ENCODE assay signal across 8 mouse cellular contexts in the genomic region with DNA sequence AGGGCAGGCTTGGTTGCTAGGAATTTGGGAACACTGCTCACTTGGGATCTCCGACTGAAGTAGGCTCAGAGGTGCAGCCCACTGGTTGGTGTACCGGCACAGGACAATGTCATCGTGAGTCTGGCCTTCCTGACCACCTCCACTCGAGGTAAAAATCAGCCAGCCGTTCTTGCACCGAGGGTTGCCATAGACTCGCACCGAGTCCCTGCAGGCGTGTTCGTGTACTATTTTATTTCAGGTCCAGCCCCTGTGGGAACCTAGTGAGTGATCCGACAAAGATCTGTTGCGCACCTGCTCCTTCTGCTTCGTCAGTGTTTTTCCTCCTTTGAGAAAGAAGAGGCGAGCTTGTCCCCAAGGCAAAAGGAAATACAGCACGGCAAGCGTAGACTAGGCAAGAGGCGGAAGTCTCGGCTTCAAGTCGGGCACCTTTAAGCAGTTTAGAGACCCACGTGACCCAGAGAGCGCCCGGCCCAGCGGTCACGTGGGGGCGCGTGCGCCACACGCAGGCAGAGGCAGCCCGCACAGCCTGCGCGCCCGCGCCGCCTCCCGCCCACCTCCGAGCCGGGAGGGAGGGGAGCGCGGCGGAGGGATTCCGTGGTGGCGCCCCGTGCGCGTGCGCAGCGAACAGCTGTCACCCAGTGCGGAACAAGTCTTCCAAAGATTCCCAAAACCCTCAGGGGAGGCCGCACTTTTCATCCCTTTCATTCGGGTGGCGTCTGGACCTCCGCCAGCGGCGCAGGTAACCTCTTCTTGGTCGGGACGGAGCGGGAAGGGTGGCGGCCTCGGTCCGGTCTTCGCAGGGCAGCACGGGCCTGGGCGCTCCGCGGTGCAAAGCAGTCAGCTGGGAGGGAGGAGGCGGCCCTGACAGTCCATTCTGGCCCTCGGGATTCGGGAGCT. TPM values are rescaled to one million over a fixed set of nuclear protein-coding genes. Genes with fewer than 3 reads are reported as not detected.
A peak's percentile ranks its signal among the peaks of the same experiment; 100 is the strongest.
DNase-seq lines count a peak whose midpoint lies in the region; ATAC-seq lines count a peak whose summit lies in the region.

No protein-coding gene starts in this region.

- peak overlapping the region; percentile 83 for H3K9ac ChIP-seq in hindbrain, embryonic 15.5 days

- no peaks in the 10 kb centered on the region for H3K9me3 ChIP-seq in hindbrain, embryonic 15.5 days

- DNase-seq in T-cell, adult 2 months (ENCODE audit: low spot score): peak; percentile 98
- peak; percentile 94 to 97 for DNase-seq in cerebellum, postnatal 36 days
- DNase-seq in frontal cortex, postnatal 36 days (ENCODE audit: low spot score in 2 of 2): peak; percentile 97 to 98
- DNase-seq in left cerebral cortex, adult 11 months (ENCODE audit: low spot score): peak; percentile 97
- peak; percentile 97 to 99 for DNase-seq in lung, postnatal 4 days
- DNase-seq in retina, postnatal 7 days (ENCODE audit: low read depth, low spot score): peak; percentile 94
- peak; percentile 95 for DNase-seq in urinary bladder, adult 2 months (ENCODE audit: low spot score)

- peak overlapping the region; percentile 76 for H3K4me2 ChIP-seq in hindbrain, embryonic 15.5 days

- H3K4me3 ChIP-seq in hindbrain, embryonic 15.5 days: peak overlapping the region; percentile 82

- H3K4me1 ChIP-seq in hindbrain, embryonic 15.5 days (replicated peaks): peaks cover 17% of the 10 kb centered on the region

- no peaks in the 10 kb centered on the region for H3K36me3 ChIP-seq in hindbrain, embryonic 15.5 days

- no peaks in the 10 kb centered on the region for H3K27me3 ChIP-seq in hindbrain, embryonic 15.5 days

- WGBS in hindbrain, embryonic 15.5 days: under 1% methylated on average over 68 of the region's 68 CpGs

- H3K27ac ChIP-seq in hindbrain, embryonic 15.5 days (replicated peaks): peak overlapping the region; percentile 87

- peak; percentile 97 for ATAC-seq in hindbrain, embryonic 15.5 days (ENCODE audit: low FRiP score, low read depth)

RNA-seq across cellular contexts. Expression of gene Kdm4c, which starts 9.3 kb away (rescaled TPM):
- polyA plus RNA-seq in hindbrain, embryonic 15.5 days (2015; fragmentation: Nextera tagmentation; extraction: Ambion mirVana): 14.8 and 15.4 TPM in 2 replicates
- 10.1 and 12.1 TPM in 2 replicates for polyA plus RNA-seq in urinary bladder, adult 2 months (2012; rRNA removed)

Comparison
In these comparisons a context has a peak if more than half of its experiments do, and no peak if none do; other contexts are left out.
1. Peak in every context shown above with its lines: DNase-seq, ATAC-seq, H3K4me3 ChIP-seq and H3K27ac ChIP-seq.